Mouse (Mus musculus): ENCODE results near the gene Trappc3l. TPM values are rescaled to one million over a fixed set of nuclear protein-coding genes. Genes with fewer than 3 reads are reported as not detected.

Trappc3l gene
- polyA plus RNA-seq, 1 experiment from 2014 or later = not detected

DNA sequence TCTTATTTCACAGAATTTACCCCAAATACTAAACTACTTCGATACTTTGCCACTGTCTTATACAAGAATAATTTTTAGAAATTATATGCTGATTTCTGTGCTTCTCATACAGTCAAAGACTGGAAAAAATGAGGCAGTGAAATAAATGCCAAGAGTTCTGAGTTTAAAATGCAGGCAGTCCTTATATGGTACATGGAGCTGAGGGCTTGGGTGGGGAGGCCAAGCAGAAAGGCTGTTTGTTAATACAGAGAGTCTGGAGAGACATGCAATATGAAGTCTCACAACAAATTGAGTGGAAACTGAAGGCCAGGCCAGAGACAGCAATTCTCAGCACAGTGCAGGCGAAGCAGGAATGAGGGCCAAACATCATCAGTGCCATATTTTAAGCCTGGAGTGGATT is 51.1 kb downstream of the Trappc3l start:
- H3K9ac ChIP-seq (ENCODE audit: low read length) = no peak overlapping the region
- peak overlapping the region; percentile 59 for H3K27ac ChIP-seq (ENCODE audit: low read length)
- H3K36me3 ChIP-seq (ENCODE audit: control insufficient read depth, insufficient read depth, low read length) = no peaks in the 10 kb centered on the region
- H3K4me2 ChIP-seq (ENCODE audit: low read depth, low read length) = no peak overlapping the region
- H3K4me1 ChIP-seq (replicated peaks; ENCODE audit: control insufficient read depth, insufficient read depth, low read length) = peaks cover 6% of the 10 kb centered on the region; the same call in 1 of the 2 replicates
- 53% methylated on average over 2 of the region's 2 CpGs for WGBS
- peak; percentile 85 for ATAC-seq (ENCODE audit: low read depth)
- no peaks in the 10 kb centered on the region for H3K27me3 ChIP-seq (ENCODE audit: control insufficient read depth, insufficient read depth, low read depth, low read length)
- no peak overlapping the region for H3K4me3 ChIP-seq (ENCODE audit: low read length)
- H3K9me3 ChIP-seq (ENCODE audit: control insufficient read depth, low read length) = no peaks in the 10 kb centered on the region

DNA sequence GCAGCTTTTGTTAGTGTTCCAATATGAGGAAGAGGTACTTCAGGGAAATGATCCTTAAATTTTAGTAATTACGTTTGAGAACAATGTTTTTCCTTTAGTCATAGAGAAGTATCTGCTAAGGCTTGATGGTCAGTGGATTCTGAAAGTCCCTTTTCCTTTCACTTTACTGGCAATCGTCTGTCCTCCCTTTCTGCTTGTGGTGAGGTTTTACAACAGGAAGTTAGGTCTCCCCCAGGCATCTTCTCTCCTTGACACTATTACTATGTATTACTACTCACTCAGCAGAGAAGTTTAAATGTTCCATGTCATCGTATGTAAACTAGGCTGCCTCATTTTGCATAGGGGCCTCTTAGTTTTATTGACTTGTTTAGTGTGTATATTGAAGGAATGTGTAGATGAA is 52.1 kb downstream of the Trappc3l start:
- Histone ChIP-seq H3K36me3 (ENCODE audit: control insufficient read depth, insufficient read depth, low read length) (no peaks in the 10 kb centered on the region), H3K4me1 (replicated peaks; ENCODE audit: control insufficient read depth, insufficient read depth, low read length) (peaks cover 6% of the 10 kb centered on the region; the same call in 1 of the 2 replicates), H3K27me3 (ENCODE audit: control insufficient read depth, insufficient read depth, low read depth, low read length) (no peaks in the 10 kb centered on the region), H3K9me3 (ENCODE audit: control insufficient read depth, low read length) (no peaks in the 10 kb centered on the region), H3K4me2 (ENCODE audit: low read depth, low read length) (no peak overlapping the region), H3K9ac (ENCODE audit: low read length) (no peak overlapping the region), H3K27ac (ENCODE audit: low read length) (no peak overlapping the region), H3K4me3 (ENCODE audit: low read length) (no peak overlapping the region)
- 69% methylated on average over 3 of the region's 3 CpGs for WGBS
- ATAC-seq (ENCODE audit: low read depth) = no peak

DNA sequence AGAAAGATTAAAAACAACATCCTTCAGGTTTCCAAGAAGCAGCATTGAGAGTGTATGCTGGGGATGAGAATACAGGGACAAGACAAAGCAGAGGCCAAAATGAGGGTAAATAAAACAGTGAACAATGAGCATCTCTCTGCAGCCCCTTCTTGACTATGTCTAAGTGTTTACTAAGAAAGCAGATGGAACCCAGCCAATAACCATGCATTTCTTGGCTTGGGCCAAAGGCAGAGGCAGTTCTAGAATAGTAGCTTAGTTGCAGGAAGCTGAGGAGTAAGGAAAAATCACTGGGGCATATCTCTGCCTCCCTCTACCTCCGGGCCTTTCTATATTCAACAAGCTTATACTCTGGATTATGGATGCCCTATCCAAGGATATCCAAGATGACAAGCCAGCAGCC is 53.1 kb downstream of the Trappc3l start:
- H3K36me3 ChIP-seq (ENCODE audit: control insufficient read depth, insufficient read depth, low read length) = no peaks in the 10 kb centered on the region
- WGBS = 48% methylated on average over 1 of the region's 1 CpGs
- ATAC-seq (ENCODE audit: low read depth) = peak; percentile 24; the same call in 1 of the 2 replicates
- H3K9me3 ChIP-seq (ENCODE audit: control insufficient read depth, low read length) = no peaks in the 10 kb centered on the region
- H3K4me2 ChIP-seq (ENCODE audit: low read depth, low read length) = no peak overlapping the region
- H3K9ac ChIP-seq (ENCODE audit: low read length) = no peak overlapping the region
- H3K4me3 ChIP-seq (ENCODE audit: low read length) = no peak overlapping the region
- H3K4me1 ChIP-seq (replicated peaks; ENCODE audit: control insufficient read depth, insufficient read depth, low read length) = peaks cover 6% of the 10 kb centered on the region; the same call in 1 of the 2 replicates
- H3K27ac ChIP-seq (ENCODE audit: low read length) = no peak overlapping the region
- no peaks in the 10 kb centered on the region for H3K27me3 ChIP-seq (ENCODE audit: control insufficient read depth, insufficient read depth, low read depth, low read length)

DNA sequence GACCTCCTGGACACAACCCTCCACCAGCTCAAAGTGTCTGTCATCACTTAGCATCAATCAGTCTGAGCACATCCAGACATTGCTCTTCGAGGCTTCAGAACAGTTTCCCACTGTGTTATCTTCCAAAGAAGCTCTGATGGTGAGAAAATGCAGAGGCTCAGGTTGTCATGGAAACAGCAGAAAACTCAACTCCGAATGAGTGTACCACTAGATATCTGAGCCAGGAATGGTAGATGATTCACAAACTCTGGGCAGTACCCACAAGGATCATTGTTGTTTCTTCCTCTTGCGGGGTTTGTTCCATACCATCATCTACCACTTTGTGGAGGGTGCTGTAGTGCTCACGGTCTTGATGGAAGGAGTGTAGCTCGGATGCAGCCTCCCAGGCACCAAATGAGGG is 54.5 kb downstream of the Trappc3l start:
- Histone ChIP-seq H3K9ac (ENCODE audit: low read length) (no peak overlapping the region), H3K27ac (ENCODE audit: low read length) (no peak overlapping the region), H3K4me1 (replicated peaks; ENCODE audit: control insufficient read depth, insufficient read depth, low read length) (peaks cover 10% of the 10 kb centered on the region; the same call in 1 of the 2 replicates), H3K27me3 (ENCODE audit: control insufficient read depth, insufficient read depth, low read depth, low read length) (no peaks in the 10 kb centered on the region), H3K9me3 (ENCODE audit: control insufficient read depth, low read length) (no peaks in the 10 kb centered on the region), H3K4me3 (ENCODE audit: low read length) (no peak overlapping the region), H3K36me3 (ENCODE audit: control insufficient read depth, insufficient read depth, low read length) (no peaks in the 10 kb centered on the region), H3K4me2 (ENCODE audit: low read depth, low read length) (no peak overlapping the region)
- 57% methylated on average over 5 of the region's 5 CpGs for WGBS
- no peak for ATAC-seq (ENCODE audit: low read depth)

DNA sequence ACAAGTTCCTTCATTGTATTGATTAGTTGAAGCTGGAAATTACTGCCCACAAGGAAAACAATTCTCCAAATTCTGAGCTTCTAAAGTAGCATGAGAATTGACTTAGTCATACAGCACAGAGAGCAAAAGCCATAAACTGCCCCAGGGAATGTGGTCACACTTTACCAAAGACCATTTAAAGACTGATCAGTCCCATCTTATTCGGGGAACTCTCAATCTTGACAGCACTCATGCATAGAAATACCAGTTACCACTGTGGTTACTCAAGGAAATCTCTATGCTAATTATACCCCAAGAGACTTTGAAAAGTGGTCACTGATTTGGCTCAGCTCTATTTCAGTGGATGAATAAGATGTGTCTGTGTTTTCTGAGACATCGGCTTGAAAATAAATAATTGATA is 57.8 kb downstream of the Trappc3l start:
- Histone ChIP-seq H3K4me3 (ENCODE audit: low read length) (no peak overlapping the region), H3K27ac (ENCODE audit: low read length) (no peak overlapping the region), H3K4me1 (replicated peaks; ENCODE audit: control insufficient read depth, insufficient read depth, low read length) (peaks cover 10% of the 10 kb centered on the region; the same call in 1 of the 2 replicates), H3K9ac (ENCODE audit: low read length) (no peak overlapping the region), H3K27me3 (ENCODE audit: control insufficient read depth, insufficient read depth, low read depth, low read length) (no peaks in the 10 kb centered on the region), H3K4me2 (ENCODE audit: low read depth, low read length) (no peak overlapping the region), H3K9me3 (ENCODE audit: control insufficient read depth, low read length) (no peaks in the 10 kb centered on the region), H3K36me3 (ENCODE audit: control insufficient read depth, insufficient read depth, low read length) (no peaks in the 10 kb centered on the region)
- WGBS = 81% methylated on average over 2 of the region's 2 CpGs
- no peak for ATAC-seq (ENCODE audit: low read depth)

DNA sequence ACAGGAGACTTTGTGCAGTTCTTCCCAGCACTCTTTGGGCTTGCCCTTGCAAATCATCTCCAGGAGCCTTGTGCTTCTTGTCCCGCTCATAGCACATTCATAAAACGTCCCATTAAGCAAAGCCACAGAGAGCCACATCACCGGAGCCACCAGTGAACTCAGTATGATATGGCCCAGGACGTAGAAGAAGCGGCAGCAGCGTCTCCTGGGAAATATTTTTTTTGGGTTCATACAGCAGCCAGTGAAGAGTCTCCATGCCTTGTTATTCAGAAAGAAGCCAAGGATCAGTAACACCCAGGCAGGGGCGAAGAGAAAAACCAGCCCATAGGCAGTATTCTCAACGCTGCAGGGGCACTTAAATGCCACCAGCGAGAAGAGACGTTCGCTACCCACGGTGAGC is 58.6 kb downstream of the Trappc3l start:
- H3K27ac ChIP-seq (ENCODE audit: low read length) = 0 out of 2 replicates have a peak overlapping the region, but pooled peaks have one; percentile 21
- H3K4me3 ChIP-seq (ENCODE audit: low read length) = peak overlapping the region; percentile 38
- peak; percentile 19; the same call in 1 of the 2 replicates for ATAC-seq (ENCODE audit: low read depth)
- H3K9ac ChIP-seq (ENCODE audit: low read length) = peak overlapping the region; percentile 58
- peaks cover 6% of the 10 kb centered on the region; the same call in 1 of the 2 replicates for H3K4me1 ChIP-seq (replicated peaks; ENCODE audit: control insufficient read depth, insufficient read depth, low read length)
- H3K36me3 ChIP-seq (ENCODE audit: control insufficient read depth, insufficient read depth, low read length) = no peaks in the 10 kb centered on the region
- no peaks in the 10 kb centered on the region for H3K27me3 ChIP-seq (ENCODE audit: control insufficient read depth, insufficient read depth, low read depth, low read length)
- 52% methylated on average over 12 of the region's 12 CpGs for WGBS
- H3K9me3 ChIP-seq (ENCODE audit: control insufficient read depth, low read length) = no peaks in the 10 kb centered on the region
- H3K4me2 ChIP-seq (ENCODE audit: low read depth, low read length) = peak overlapping the region; percentile 58

DNA sequence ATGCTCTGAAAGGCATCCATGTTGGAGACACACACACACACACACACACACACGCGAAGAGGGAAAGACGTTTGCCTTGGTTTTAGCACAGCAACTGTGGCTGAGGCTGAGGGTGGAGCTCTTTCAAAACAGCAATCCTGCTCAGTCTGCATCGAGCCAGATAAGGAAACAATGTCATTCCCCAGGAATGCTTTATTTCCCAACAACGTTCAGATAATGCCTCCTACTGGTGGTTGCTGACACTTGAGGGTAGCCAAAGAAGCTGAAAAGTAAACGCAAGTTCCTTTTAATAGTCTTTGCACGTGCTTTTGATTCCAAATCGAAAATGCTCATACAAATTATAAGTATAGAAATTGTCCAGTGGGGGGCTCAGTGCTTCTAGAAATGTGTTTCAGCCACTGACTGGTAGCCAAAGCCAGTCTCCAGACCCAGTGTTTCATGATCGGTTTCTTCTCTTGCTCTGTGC is 59.1 kb downstream of the Trappc3l start, which contains the start of gene Calhm5:
Calhm5 (minus strand) TSS at position 102 of the 466 bp plus-strand sequence.
- 0 out of 2 replicates have a peak within 1 kb of the TSS, but pooled peaks have one; percentile 21 for H3K27ac ChIP-seq (ENCODE audit: low read length)
- H3K4me2 ChIP-seq (ENCODE audit: low read depth, low read length) = peak within 1 kb of the TSS; percentile 58
- peaks cover 6% of the 10 kb centered on the region; the same call in 1 of the 2 replicates for H3K4me1 ChIP-seq (replicated peaks; ENCODE audit: control insufficient read depth, insufficient read depth, low read length)
- WGBS = 6% methylated on average over 9 of the region's 9 CpGs
- no peaks in the 10 kb centered on the region for H3K9me3 ChIP-seq (ENCODE audit: control insufficient read depth, low read length)
- H3K9ac ChIP-seq (ENCODE audit: low read length) = peak within 1 kb of the TSS; percentile 58
- peak within 1 kb of the TSS; percentile 38 for H3K4me3 ChIP-seq (ENCODE audit: low read length)
- H3K36me3 ChIP-seq (ENCODE audit: control insufficient read depth, insufficient read depth, low read length) = no peaks in the 10 kb centered on the region
- peak; percentile 93 for ATAC-seq (ENCODE audit: low read depth)
- H3K27me3 ChIP-seq (ENCODE audit: control insufficient read depth, insufficient read depth, low read depth, low read length) = no peaks in the 10 kb centered on the region

DNA sequence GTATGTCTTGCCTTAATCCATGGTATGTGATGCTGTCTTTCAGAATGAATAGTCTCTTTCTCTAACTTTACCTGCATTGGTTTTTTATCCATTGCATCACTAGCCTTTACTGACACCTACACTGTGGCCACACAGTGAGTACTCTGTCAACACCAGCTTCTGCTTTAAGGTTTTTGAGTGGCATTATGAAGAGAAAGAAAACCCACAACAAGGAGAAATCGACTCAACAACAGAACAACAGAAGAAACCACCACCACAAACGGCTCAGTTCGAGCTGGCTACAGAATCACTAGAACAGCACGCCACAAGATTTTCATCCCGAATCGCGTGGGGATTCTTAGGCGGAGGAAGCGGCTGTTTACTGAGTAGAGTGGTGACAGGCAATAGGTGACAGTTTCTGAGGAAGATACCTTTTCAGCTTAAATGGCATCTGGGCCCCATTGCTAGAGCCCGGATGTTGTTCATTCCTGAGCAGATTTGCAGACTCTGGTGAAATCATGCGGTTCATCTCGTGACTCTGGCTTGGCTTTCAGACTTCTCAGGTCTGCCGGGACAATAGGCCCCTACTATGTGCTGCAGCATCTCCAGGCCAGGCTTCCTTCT is 73.6 kb downstream of the Trappc3l start:
- Histone ChIP-seq H3K4me2 (ENCODE audit: low read depth, low read length) (no peak overlapping the region), H3K27me3 (ENCODE audit: control insufficient read depth, insufficient read depth, low read depth, low read length) (no peaks in the 10 kb centered on the region), H3K4me1 (replicated peaks; ENCODE audit: control insufficient read depth, insufficient read depth, low read length) (no peaks in the 10 kb centered on the region), H3K9ac (ENCODE audit: low read length) (no peak overlapping the region), H3K27ac (ENCODE audit: low read length) (no peak overlapping the region), H3K9me3 (ENCODE audit: control insufficient read depth, low read length) (no peaks in the 10 kb centered on the region), H3K4me3 (ENCODE audit: low read length) (no peak overlapping the region), H3K36me3 (ENCODE audit: control insufficient read depth, insufficient read depth, low read length) (no peaks in the 10 kb centered on the region)
- WGBS = 71% methylated on average over 13 of the region's 13 CpGs
- no peak for ATAC-seq (ENCODE audit: low read depth)

DNA sequence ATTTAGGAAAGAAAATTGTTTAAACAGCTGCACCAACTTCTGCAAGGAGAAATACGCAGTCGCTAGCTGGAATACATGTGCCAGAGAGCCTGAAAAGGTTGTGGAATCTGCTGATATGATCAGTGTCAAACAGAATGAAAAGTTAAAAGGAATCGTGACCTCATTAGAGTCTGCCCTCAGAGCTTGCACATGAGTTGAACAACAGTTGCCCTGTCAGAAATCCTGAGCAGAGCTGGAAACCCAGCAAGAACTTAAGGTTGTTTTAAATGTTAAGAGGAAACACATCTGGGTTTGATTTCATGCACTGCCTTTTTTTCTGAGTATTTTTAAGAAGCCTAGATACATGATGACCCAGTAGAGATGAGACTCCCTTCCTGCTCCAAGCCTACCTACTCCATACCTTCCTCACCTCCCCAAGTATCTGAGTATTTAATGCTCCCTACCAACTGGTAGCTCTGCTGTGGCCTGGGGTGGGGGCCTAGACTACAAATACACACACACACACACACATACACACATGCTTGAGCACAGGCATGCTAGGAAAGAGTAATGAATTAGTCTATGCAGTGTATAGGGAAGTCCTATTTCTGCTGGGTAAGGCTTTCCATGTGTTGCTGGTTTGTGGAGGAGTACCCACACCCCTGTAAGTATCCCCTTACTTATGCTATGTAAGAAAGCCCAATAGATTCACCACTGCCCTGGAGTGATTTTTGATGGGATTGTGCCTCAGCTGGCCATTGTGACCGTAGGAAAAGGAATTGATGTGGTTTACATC is 74.8 kb downstream of the Trappc3l start:
- no peak overlapping the region for H3K9ac ChIP-seq (ENCODE audit: low read length)
- no peaks in the 10 kb centered on the region for H3K27me3 ChIP-seq (ENCODE audit: control insufficient read depth, insufficient read depth, low read depth, low read length)
- H3K4me1 ChIP-seq (replicated peaks; ENCODE audit: control insufficient read depth, insufficient read depth, low read length) = no peaks in the 10 kb centered on the region
- H3K4me2 ChIP-seq (ENCODE audit: low read depth, low read length) = no peak overlapping the region
- no peaks in the 10 kb centered on the region for H3K9me3 ChIP-seq (ENCODE audit: control insufficient read depth, low read length)
- ATAC-seq (ENCODE audit: low read depth) = no peak
- WGBS = 53% methylated on average over 4 of the region's 4 CpGs
- no peak overlapping the region for H3K4me3 ChIP-seq (ENCODE audit: low read length)
- no peaks in the 10 kb centered on the region for H3K36me3 ChIP-seq (ENCODE audit: control insufficient read depth, insufficient read depth, low read length)
- no peak overlapping the region for H3K27ac ChIP-seq (ENCODE audit: low read length)

All from lung, embryonic 16.5 days (tissue).